Mouse (Mus musculus): ENCODE data around the gene Mroh8.
"Not testable (repeated sequence)": the region's sequence is repeated elsewhere in the genome, so short reads cannot be mapped to it uniquely, and the experiment has no call there.

The Mroh8 gene

GRCm38 (mm10) chr2:157287542-157287941, 8.2 kb upstream of the Mroh8 start:
- no peak for DNase-seq

GRCm38 (mm10) chr2:157283321-157283720, 4.0 kb upstream of the Mroh8 start:
- DNase-seq, result no peak

- peak; percentile 95 for DNase-seq
Observed at GRCm38 (mm10) chr2:157278717-157279415, 483 bp downstream of the Mroh8 start, which contains the start of gene Rpn2. Rpn2 (plus strand) TSS chr2:157279017.

- DNase-seq, result no peak
Observed at GRCm38 (mm10) chr2:157263832-157264231, 15.5 kb downstream of the Mroh8 start.

- DNase-seq, result no peak
Observed at GRCm38 (mm10) chr2:157263101-157263500, 16.2 kb downstream of the Mroh8 start.

GRCm38 (mm10) chr2:157262506-157262905, 16.8 kb downstream of the Mroh8 start:
- no peak for DNase-seq

- DNase-seq, result no peak
Observed at GRCm38 (mm10) chr2:157261930-157262329, 17.4 kb downstream of the Mroh8 start.

- DNase-seq, result no peak
Observed at GRCm38 (mm10) chr2:157259720-157260119, 19.6 kb downstream of the Mroh8 start.

GRCm38 (mm10) chr2:157248111-157248510, 31.2 kb downstream of the Mroh8 start:
- DNase-seq, result no peak

GRCm38 (mm10) chr2:157245603-157246002, 33.7 kb downstream of the Mroh8 start:
- no peak for DNase-seq

- no peak for DNase-seq
Observed at GRCm38 (mm10) chr2:157245001-157245400, 34.3 kb downstream of the Mroh8 start.

GRCm38 (mm10) chr2:157235946-157236345, 43.4 kb downstream of the Mroh8 start:
- DNase-seq, result no peak

GRCm38 (mm10) chr2:157221916-157222315, 57.4 kb downstream of the Mroh8 start:
- DNase-seq, result not testable (repeated sequence)

GRCm38 (mm10) chr2:157220108-157220507, 59.2 kb downstream of the Mroh8 start:
- no peak for DNase-seq

GRCm38 (mm10) chr2:157211731-157212130, 67.6 kb downstream of the Mroh8 start:
- no peak for DNase-seq

- peak; percentile 85 for DNase-seq
Observed at GRCm38 (mm10) chr2:157204366-157205218, 74.8 kb downstream of the Mroh8 start, which contains the start of gene Rbl1. Rbl1 (minus strand) TSS chr2:157204534.

- no peak for DNase-seq
Observed at GRCm38 (mm10) chr2:157203459-157204365, 75.6 kb downstream of the Mroh8 start.

- DNase-seq, result no peak
Observed at GRCm38 (mm10) chr2:157203026-157203425, 76.3 kb downstream of the Mroh8 start.

GRCm38 (mm10) chr2:157202361-157202760, 77.0 kb downstream of the Mroh8 start:
- no peak for DNase-seq

- DNase-seq, result no peak
Observed at GRCm38 (mm10) chr2:157201081-157201830, 78.1 kb downstream of the Mroh8 start.

GRCm38 (mm10) chr2:157198405-157198804, 80.9 kb downstream of the Mroh8 start:
- DNase-seq, result not testable (repeated sequence)

GRCm38 (mm10) chr2:157190651-157191050, 88.7 kb downstream of the Mroh8 start:
- DNase-seq, result no peak

Measured in cerebellum, adult 11-12 months (tissue).